Mouse (Mus musculus): ENCODE data around the gene Gkn1. TPM values are rescaled to one million over a fixed set of nuclear protein-coding genes. Genes with fewer than 3 reads are reported as not detected.

Gkn1 gene
- polyA plus RNA-seq, 1 experiment from 2014 or later, result not detected

DNA sequence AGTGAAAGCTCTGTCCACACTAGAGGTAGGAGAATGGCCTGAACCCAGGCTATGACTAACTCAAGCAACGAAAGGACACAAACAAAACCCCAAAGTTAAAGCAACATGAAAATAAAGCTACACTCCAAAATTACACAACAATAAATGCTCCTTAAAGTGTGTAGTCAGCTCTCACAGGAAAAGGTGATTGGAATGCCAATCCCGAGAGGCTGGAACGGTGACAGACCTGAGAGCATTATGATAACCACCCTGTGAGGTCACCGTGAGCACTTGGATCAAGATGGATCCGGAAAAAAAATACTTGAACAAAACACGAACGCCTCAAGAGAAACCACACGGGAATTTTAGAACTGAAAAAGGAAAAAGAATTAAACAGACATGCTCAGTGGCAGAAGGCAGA is 46.3 kb downstream of the Gkn1 start:
- Histone ChIP-seq H3K4me2 (ENCODE audit: low read length) (no peak overlapping the region), H3K9ac (ENCODE audit: low read depth, low read length) (no peak overlapping the region), H3K27ac (no peak overlapping the region), H3K9me3 (replicated peaks; ENCODE audit: low read length) (no peaks in the 10 kb centered on the region), H3K4me1 (replicated peaks; ENCODE audit: insufficient read depth, low read length) (no peaks in the 10 kb centered on the region), H3K4me3 (replicated peaks; ENCODE audit: low read depth, low read length) (no peak overlapping the region), H3K36me3 (ENCODE audit: insufficient read depth, low read length) (no peaks in the 10 kb centered on the region), H3K27me3 (ENCODE audit: insufficient read depth, low read length) (no peaks in the 10 kb centered on the region)
- ATAC-seq (replicated peaks; ENCODE audit: low FRiP score, low read depth) (no peak), DNase-seq (ENCODE audit: low spot score) (no peak)
- 85% methylated on average over 8 of the region's 8 CpGs for WGBS
- no peak for TF ChIP-seq CTCF (IDR thresholded peaks at IDR 0.05; ENCODE audit: low read depth)

DNA sequence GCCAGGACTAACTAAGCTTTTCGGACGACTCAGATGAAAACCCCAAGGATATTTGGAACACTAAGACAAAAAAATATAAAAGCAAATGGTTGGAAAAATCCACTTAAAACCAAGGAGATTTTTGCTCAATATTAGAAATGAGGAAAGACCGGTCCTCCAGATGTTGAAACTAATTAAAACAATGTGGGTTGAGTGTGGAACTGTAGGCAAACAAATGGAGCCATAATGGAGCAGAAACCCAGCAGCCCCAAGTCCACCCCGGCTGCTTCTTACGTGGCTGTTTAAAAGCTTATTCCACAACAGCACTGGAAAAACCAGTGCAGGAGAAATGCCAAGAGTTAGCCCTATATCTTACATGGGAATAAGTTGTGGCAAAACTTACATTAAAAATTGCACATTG is 48.0 kb downstream of the Gkn1 start:
- no peak for TF ChIP-seq CTCF (IDR thresholded peaks at IDR 0.05; ENCODE audit: low read depth)
- H3K4me3 ChIP-seq (replicated peaks; ENCODE audit: low read depth, low read length), result no peak overlapping the region
- no peaks in the 10 kb centered on the region for H3K4me1 ChIP-seq (replicated peaks; ENCODE audit: insufficient read depth, low read length)
- ATAC-seq (replicated peaks; ENCODE audit: low FRiP score, low read depth), result no peak
- no peaks in the 10 kb centered on the region for H3K27me3 ChIP-seq (ENCODE audit: insufficient read depth, low read length)
- no peaks in the 10 kb centered on the region for H3K9me3 ChIP-seq (replicated peaks; ENCODE audit: low read length)
- 80% methylated on average over 5 of the region's 5 CpGs for WGBS
- no peak overlapping the region for H3K9ac ChIP-seq (ENCODE audit: low read depth, low read length)
- no peaks in the 10 kb centered on the region for H3K36me3 ChIP-seq (ENCODE audit: insufficient read depth, low read length)
- H3K27ac ChIP-seq, result no peak overlapping the region
- no peak overlapping the region for H3K4me2 ChIP-seq (ENCODE audit: low read length)
- DNase-seq (ENCODE audit: low spot score), result no peak

DNA sequence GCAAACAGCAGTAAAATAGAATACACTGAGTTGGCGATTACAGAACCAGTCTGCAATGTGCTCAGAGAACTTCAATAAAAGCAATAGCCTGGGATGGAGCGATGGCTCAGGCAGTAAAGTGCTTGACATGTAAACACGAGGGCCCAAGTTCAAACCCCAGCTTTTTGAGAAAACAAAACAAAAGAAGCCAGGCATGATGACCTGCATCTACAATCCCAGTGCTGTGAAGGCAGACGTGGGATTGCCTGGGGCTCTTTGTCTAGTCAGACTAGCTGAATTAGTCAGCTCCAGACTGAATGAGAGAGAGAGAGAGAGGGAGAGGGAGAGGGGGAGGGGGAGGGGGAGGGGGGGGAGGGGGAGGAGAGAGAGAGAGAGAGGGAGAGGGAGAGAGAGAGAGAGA is 48.8 kb downstream of the Gkn1 start:
- no peak overlapping the region for H3K27ac ChIP-seq
- H3K9me3 ChIP-seq (replicated peaks; ENCODE audit: low read length), result no peaks in the 10 kb centered on the region
- ATAC-seq (replicated peaks; ENCODE audit: low FRiP score, low read depth) (no peak), DNase-seq (ENCODE audit: low spot score) (no peak)
- H3K27me3 ChIP-seq (ENCODE audit: insufficient read depth, low read length), result no peaks in the 10 kb centered on the region
- H3K9ac ChIP-seq (ENCODE audit: low read depth, low read length), result no peak overlapping the region
- H3K4me2 ChIP-seq (ENCODE audit: low read length), result no peak overlapping the region
- WGBS, result 43% methylated on average over 4 of the region's 4 CpGs
- H3K4me3 ChIP-seq (replicated peaks; ENCODE audit: low read depth, low read length), result no peak overlapping the region
- H3K36me3 ChIP-seq (ENCODE audit: insufficient read depth, low read length), result no peaks in the 10 kb centered on the region
- no peak for TF ChIP-seq CTCF (IDR thresholded peaks at IDR 0.05; ENCODE audit: low read depth)
- no peaks in the 10 kb centered on the region for H3K4me1 ChIP-seq (replicated peaks; ENCODE audit: insufficient read depth, low read length)

Other genes with a start within 250 kb of the Gkn1 start
- 0.17 and 0.19 TPM in 2 replicates for gene D6Ertd527e, start 246.2 kb downstream of the Gkn1 start, polyA plus RNA-seq (2015; fragmentation: Nextera tagmentation; extraction: Ambion mirVana)
- gene Antxr1, start 15.1 kb downstream of the Gkn1 start, polyA plus RNA-seq (2015; fragmentation: Nextera tagmentation; extraction: Ambion mirVana), result 5.0 and 5.2 TPM in 2 replicates
- not detected in 2 replicates for gene Gkn2, start 22.4 kb upstream of the Gkn1 start, polyA plus RNA-seq (2015; fragmentation: Nextera tagmentation; extraction: Ambion mirVana)
- gene Gkn3, start 38.0 kb upstream of the Gkn1 start, polyA plus RNA-seq (2015; fragmentation: Nextera tagmentation; extraction: Ambion mirVana), result 0.70 and 1.0 TPM in 2 replicates
- gene Bmp10, start 78.1 kb upstream of the Gkn1 start, polyA plus RNA-seq (2015; fragmentation: Nextera tagmentation; extraction: Ambion mirVana), result not detected in 2 replicates
- gene Arhgap25, start 182.3 kb upstream of the Gkn1 start, polyA plus RNA-seq (2015; fragmentation: Nextera tagmentation; extraction: Ambion mirVana), result 4.1 and 4.4 TPM in 2 replicates
- gene Prokr1, start 239.8 kb upstream of the Gkn1 start, polyA plus RNA-seq (2015; fragmentation: Nextera tagmentation; extraction: Ambion mirVana), result 2.5 TPM in 2 replicates

All from kidney, postnatal 0 days (tissue).